Mouse (Mus musculus) forebrain, embryonic 16.5 days (tissue): ENCODE data around the gene Abca17. TPM values are rescaled to one million over a fixed set of nuclear protein-coding genes. Genes with fewer than 3 reads are reported as not detected.

Experiments used
- ATAC-seq: fragments of 200-750 bp; cut with Nextera tagmentation; 2 replicates; pipeline ENCODE4 v1.8.0; 2017; ENCODE audit warnings: mild to moderate bottlenecking, moderate library complexity
- H3K27ac ChIP-seq: fragments of 300-500 bp; sonication (generic); 2 replicates; pipeline ENCODE4 v1.5.1; 2014; ENCODE audit warnings: low read length, control low read depth
- H3K27me3 ChIP-seq: fragments of 300-500 bp; sonication (generic); replicated peaks from 2 replicates; pipeline ENCODE4 v1.6.1; 2014; ENCODE audit warnings: low read length; ENCODE audit not compliant: control insufficient read depth, insufficient read depth
- H3K36me3 ChIP-seq: fragments of 300-500 bp; sonication (generic); 2 replicates; pipeline ENCODE4 v1.6.1; 2014; ENCODE audit not compliant: control insufficient read depth, insufficient read depth
- H3K4me1 ChIP-seq: fragments of 300-500 bp; sonication (generic); replicated peaks from 2 replicates; pipeline ENCODE4 v1.6.1; 2014; ENCODE audit warnings: low read length; ENCODE audit not compliant: control insufficient read depth, insufficient read depth
- H3K4me2 ChIP-seq: fragments of 300-500 bp; sonication (generic); 2 replicates; pipeline ENCODE4 v1.6.1; 2014; ENCODE audit warnings: mild to moderate bottlenecking, low read length, control low read depth
- H3K4me3 ChIP-seq: fragments of 300-500 bp; sonication (generic); replicated peaks from 2 replicates; pipeline ENCODE4 v1.5.1; 2014; ENCODE audit warnings: mild to moderate bottlenecking, low read length, control low read depth
- H3K9ac ChIP-seq: fragments of 300-500 bp; sonication (generic); replicated peaks from 2 replicates; pipeline ENCODE4 v1.6.1; 2014; ENCODE audit warnings: low read depth, low read length, control low read depth
- H3K9me3 ChIP-seq: fragments of 300-500 bp; sonication (generic); 2 replicates; pipeline ENCODE4 v1.6.1; 2016; ENCODE audit warnings: low read length; ENCODE audit not compliant: control insufficient read depth
- WGBS: fragments of 180-500 bp; shearing (Covaris S2); extraction: QIAGEN DNeasy Blood & Tissue Kit; methylation state at CpG from one replicate; pipeline ENCODE4 v1.1.7; 2014; 5-methylcytosine and 5-hydroxymethylcytosine counted together
- polyA plus RNA-seq: library from polyadenylated mRNA; unstranded; fragments of >200 nt; fragmentation: Nextera tagmentation; extraction: Ambion mirVana; gene quantifications from 2 replicates; pipeline ENCODE4 v1.2.1, GENCODE M21; 2015

Abca17 gene
- polyA plus RNA-seq, 1 experiment from 2014 or later = 0.47 TPM

DNA sequence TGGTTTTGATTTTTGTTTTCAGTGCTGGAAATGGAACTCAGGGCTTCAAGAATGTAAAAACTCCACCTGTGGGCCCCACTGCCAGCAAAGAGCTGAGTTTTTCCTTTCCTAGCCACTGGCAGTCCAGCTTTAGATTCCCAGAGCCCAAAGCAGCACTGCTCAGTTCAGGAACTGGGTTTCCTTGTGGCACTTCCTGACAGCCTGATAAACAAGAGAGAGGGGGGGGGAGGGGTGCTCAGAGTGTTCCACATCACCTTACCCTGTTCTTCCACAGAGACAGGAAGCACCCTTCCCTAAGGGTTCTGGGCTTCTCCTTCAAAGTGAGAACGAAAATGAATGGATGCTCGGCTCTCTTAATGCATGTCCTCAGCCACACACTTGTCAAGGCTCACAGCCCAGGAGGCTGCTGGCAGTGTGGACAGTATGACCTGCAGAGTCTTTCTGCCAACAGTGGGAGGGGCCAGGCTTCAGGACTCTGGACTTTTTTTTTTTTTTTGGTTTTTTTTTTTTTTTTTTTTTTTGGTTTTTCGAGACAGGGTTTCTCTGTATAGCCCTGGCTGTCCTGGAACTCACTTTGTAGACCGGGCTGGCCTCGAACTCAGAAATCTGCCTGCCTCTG lies 24.3 kb upstream of the Abca17 start:
- Histone ChIP-seq H3K4me2 (no peak overlapping the region), H3K4me1 (no peaks in the 10 kb centered on the region), H3K9me3 (no peaks in the 10 kb centered on the region), H3K27me3 (no peaks in the 10 kb centered on the region), H3K4me3 (no peak overlapping the region), H3K9ac (no peak overlapping the region), H3K27ac (no peak overlapping the region), H3K36me3 (peaks cover 23% of the 10 kb centered on the region)
- WGBS = 83% methylated on average over 4 of the region's 5 CpGs
- no peak for ATAC-seq

DNA sequence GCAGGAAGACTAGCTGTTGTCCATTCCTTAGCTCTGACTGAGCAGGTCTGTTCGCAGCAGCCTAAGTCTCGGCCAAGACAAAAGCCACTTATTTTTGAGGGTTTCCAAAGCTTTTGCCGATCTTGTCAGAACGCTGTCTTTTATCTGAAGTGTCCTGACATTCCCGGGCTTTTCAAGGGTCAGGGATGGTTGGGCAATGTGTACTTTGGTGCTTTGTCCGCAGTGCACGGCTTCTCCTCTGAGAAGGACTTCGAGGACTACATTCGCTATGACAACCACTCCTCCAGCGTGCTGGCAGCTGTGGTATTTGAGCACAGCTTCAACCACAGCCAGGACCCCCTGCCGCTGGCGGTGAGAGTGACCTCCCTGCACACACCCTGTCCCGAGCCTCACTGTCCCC lies 15.0 kb upstream of the Abca17 start:
- H3K27ac ChIP-seq = no peak overlapping the region
- H3K4me1 ChIP-seq = no peaks in the 10 kb centered on the region
- no peak overlapping the region for H3K4me3 ChIP-seq
- H3K27me3 ChIP-seq = no peaks in the 10 kb centered on the region
- H3K36me3 ChIP-seq = peaks cover 9% of the 10 kb centered on the region
- WGBS = 59% methylated on average over 13 of the region's 13 CpGs
- H3K9me3 ChIP-seq = no peaks in the 10 kb centered on the region
- no peak for ATAC-seq
- H3K9ac ChIP-seq = no peak overlapping the region
- H3K4me2 ChIP-seq = no peak overlapping the region

DNA sequence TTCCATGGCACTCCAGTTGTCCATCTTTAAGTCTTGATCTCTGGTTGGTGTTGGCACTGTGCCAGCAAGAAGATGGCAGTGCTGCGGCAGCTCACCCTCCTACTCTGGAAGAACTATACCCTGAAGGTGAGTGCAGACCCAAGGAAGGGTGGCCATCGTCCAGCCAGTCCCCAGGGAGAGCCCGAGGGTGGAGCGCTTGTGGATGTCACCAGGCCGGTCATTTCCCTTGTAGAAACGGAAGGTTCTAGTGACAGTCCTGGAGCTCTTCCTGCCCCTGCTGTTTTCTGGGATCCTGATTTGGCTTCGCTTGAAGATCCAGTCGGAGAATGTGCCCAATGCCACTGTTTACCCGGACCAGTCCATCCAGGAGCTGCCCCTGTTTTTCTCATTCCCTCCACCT lies 13.6 kb upstream of the Abca17 start:
- Histone ChIP-seq H3K4me3 (no peak overlapping the region), H3K36me3 (peaks cover 9% of the 10 kb centered on the region), H3K4me1 (no peaks in the 10 kb centered on the region), H3K4me2 (no peak overlapping the region), H3K9me3 (no peaks in the 10 kb centered on the region), H3K27me3 (no peaks in the 10 kb centered on the region), H3K9ac (no peak overlapping the region), H3K27ac (no peak overlapping the region)
- 91% methylated on average over 9 of the region's 9 CpGs for WGBS
- ATAC-seq = no peak

DNA sequence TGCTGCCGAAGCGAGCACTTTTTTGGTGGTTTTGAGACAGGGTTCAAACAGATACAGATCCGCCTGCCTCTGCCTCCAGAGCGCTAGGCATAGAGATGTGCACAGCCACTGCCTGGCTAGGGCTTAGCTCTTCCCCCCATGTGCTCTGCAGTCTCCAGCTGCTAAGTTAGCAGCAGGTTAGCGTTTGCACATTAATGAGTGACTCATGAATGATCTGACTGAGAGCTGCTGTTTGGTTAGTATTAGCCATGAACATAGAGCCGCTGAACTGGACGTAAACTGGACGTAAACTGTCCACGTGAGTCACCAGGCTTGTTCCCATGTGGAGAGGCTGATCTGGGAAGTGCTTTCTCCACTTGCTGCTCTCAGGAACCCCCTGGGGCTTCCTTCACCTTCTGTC lies 11.7 kb upstream of the Abca17 start:
- no peak for ATAC-seq
- no peaks in the 10 kb centered on the region for H3K27me3 ChIP-seq
- 75% methylated on average over 9 of the region's 9 CpGs for WGBS

DNA sequence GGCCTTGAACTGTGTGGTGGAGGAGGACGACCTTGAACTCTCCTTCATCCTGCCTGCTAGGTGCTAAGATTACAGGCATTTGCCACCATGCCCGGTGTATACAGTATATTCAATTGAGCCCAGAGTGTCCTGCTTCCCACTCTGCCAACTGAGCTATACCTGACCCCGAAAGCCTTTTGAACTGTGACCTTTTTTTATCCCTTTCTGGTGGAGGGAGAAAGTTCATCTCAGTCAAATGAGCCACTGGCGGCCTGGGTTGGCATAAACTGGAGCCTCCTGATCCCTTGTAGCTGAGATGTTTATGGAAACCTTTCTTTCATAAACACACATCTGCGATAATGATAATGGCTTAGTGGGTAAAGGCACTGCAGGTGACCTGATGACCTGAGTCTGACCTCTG lies 10.4 kb upstream of the Abca17 start:
- Histone ChIP-seq H3K4me1 (0 out of 2 replicates have a peak, but pooled peaks cover under 1% of the 10 kb centered on the region), H3K4me2 (no peak overlapping the region), H3K9me3 (no peaks in the 10 kb centered on the region), H3K36me3 (no peaks in the 10 kb centered on the region; the same call in 1 of the 2 replicates), H3K27ac (no peak overlapping the region), H3K4me3 (no peak overlapping the region), H3K9ac (no peak overlapping the region), H3K27me3 (no peaks in the 10 kb centered on the region)
- 95% methylated on average over 5 of the region's 5 CpGs for WGBS
- ATAC-seq = no peak

More for the DNA sequence above, 11.7 kb upstream of the Abca17 start:
- no peak overlapping the region for H3K27ac ChIP-seq
- H3K4me3 ChIP-seq = no peak overlapping the region
- no peak overlapping the region for H3K9ac ChIP-seq
- H3K9me3 ChIP-seq = no peaks in the 10 kb centered on the region
- H3K36me3 ChIP-seq = peaks cover 9% of the 10 kb centered on the region
- H3K4me2 ChIP-seq = no peak overlapping the region
- no peaks in the 10 kb centered on the region for H3K4me1 ChIP-seq

DNA sequence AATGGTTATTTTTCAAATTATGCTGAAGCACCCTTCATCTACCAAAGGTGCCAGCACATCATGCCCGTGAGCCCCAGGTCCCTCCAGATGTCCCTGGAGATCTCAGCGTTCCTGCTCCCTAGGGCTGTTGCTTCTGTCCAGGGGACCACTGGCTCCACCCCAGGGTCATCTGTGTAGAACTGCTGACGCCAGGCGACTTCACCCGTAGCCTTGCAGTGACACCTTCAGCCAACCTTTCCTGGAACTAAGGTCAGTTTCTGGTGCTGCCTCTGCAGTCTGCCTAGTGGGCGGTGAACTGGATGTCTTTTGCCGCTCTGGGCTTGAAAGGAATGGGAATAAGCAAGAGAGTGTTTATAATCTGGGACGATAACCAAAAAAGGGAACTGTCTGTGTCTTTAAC lies 10.0 kb upstream of the Abca17 start:
- 89% methylated on average over 8 of the region's 8 CpGs for WGBS
- no peak overlapping the region for H3K4me3 ChIP-seq
- no peaks in the 10 kb centered on the region for H3K27me3 ChIP-seq
- H3K36me3 ChIP-seq = no peaks in the 10 kb centered on the region
- 0 out of 2 replicates have a peak, but pooled peaks cover 4% of the 10 kb centered on the region for H3K4me1 ChIP-seq
- no peak overlapping the region for H3K4me2 ChIP-seq
- no peak overlapping the region for H3K9ac ChIP-seq
- no peaks in the 10 kb centered on the region for H3K9me3 ChIP-seq
- H3K27ac ChIP-seq = no peak overlapping the region
- no peak for ATAC-seq

DNA sequence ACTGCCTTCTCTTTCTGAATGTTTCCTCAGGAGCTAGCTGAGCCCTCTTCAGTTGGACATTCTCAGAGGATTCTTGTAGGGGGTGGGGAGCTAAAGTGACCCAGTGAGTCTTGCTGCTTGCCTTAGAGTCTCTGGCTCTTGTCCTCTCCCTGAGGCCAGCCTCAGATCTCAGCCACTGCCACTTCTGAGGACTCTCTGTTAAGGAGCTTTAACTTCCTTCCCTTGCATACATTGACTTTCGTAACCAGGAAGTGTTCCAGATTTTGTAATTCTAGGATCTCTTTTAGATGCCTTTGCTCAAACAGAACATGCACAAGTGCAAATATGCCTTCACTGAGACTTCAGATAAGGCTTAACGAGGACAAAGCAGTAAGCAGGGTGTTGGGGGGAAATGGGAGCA lies 9.0 kb upstream of the Abca17 start:
- Histone ChIP-seq H3K4me2 (no peak overlapping the region), H3K4me3 (no peak overlapping the region), H3K36me3 (no peaks in the 10 kb centered on the region), H3K27ac (no peak overlapping the region), H3K9me3 (no peaks in the 10 kb centered on the region), H3K4me1 (0 out of 2 replicates have a peak, but pooled peaks cover 4% of the 10 kb centered on the region), H3K9ac (no peak overlapping the region), H3K27me3 (no peaks in the 10 kb centered on the region)
- 73% methylated on average over 2 of the region's 2 CpGs for WGBS
- no peak for ATAC-seq

DNA sequence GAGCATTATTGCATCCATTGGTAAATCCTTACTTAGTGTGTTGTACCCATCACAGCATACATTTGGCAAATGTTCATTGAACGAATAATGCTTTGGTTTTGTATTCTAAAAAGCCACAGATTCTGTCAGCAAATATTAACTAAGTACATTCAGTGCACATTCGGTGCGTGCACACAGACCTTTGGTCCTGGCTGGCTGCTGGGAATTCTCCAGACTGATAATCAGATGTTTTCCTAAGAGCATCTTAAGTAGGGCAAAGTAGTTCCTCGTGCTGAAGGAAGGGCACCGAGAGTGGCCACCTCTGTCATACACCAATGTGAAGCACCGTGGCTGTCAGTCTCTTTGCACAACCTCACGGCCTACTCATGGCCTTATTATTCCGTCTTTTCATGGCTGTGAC lies 8.1 kb upstream of the Abca17 start:
- Histone ChIP-seq H3K9ac (no peak overlapping the region), H3K4me3 (no peak overlapping the region), H3K27me3 (no peaks in the 10 kb centered on the region), H3K4me2 (no peak overlapping the region), H3K27ac (no peak overlapping the region), H3K4me1 (peaks cover 7% of the 10 kb centered on the region; the same call in 1 of the 2 replicates), H3K9me3 (no peaks in the 10 kb centered on the region), H3K36me3 (no peaks in the 10 kb centered on the region)
- 85% methylated on average over 8 of the region's 8 CpGs for WGBS
- no peak for ATAC-seq

DNA sequence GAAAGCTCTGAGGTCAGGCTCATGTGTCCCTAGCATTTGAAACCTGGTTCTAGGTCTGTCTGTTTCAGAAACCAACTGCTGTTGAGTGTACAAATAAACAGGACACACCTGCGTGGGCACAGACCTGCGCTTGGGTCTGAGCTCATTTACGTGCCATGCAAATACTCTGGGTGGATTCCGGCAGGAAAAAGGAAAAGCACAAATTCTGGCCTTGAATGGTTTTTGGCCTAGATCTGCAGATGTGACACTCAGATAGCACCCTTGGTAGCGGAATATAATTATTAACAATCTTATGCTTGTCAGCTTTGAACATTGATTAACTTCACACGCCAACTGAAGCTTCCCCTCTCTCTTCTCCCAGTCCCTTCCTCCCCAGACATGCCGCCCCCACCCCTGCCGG lies 4.4 kb upstream of the Abca17 start:
- 0 out of 2 replicates have a peak, but pooled peaks cover 4% of the 10 kb centered on the region for H3K27me3 ChIP-seq
- ATAC-seq = no peak
- H3K9ac ChIP-seq = no peak overlapping the region
- H3K27ac ChIP-seq = no peak overlapping the region
- peaks cover 29% of the 10 kb centered on the region for H3K4me1 ChIP-seq
- no peak overlapping the region for H3K4me3 ChIP-seq
- 87% methylated on average over 8 of the region's 8 CpGs for WGBS
- no peaks in the 10 kb centered on the region for H3K36me3 ChIP-seq
- H3K9me3 ChIP-seq = no peaks in the 10 kb centered on the region
- no peak overlapping the region for H3K4me2 ChIP-seq

DNA sequence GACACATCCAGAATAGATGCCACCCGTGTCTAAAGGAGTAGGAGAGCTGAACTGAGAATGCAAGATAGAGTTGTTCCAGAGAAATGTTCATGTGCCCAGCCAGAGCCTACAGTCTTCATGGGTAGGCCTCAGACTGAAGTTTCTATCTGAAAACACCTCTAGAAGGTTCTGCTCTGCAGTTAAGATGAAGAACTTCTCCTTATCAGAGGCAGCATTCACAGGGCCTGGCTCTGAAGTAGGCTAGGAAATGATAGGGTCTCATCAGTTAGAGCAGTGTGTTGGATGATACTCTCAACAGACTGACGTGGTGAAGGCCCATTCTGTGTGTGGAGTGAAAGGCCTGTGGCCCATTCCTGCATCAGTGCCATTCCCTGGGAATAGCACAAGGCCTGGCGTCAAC lies 3.1 kb upstream of the Abca17 start:
- Histone ChIP-seq H3K36me3 (no peaks in the 10 kb centered on the region), H3K4me3 (no peak overlapping the region), H3K9me3 (no peaks in the 10 kb centered on the region), H3K9ac (no peak overlapping the region), H3K27ac (no peak overlapping the region), H3K4me1 (peaks cover 29% of the 10 kb centered on the region), H3K27me3 (0 out of 2 replicates have a peak, but pooled peaks cover 4% of the 10 kb centered on the region), H3K4me2 (no peak overlapping the region)
- ATAC-seq = no peak
- 85% methylated on average over 3 of the region's 3 CpGs for WGBS
